Mouse (Mus musculus): Measurements from ENCODE around the gene Vegfc.

DNA sequence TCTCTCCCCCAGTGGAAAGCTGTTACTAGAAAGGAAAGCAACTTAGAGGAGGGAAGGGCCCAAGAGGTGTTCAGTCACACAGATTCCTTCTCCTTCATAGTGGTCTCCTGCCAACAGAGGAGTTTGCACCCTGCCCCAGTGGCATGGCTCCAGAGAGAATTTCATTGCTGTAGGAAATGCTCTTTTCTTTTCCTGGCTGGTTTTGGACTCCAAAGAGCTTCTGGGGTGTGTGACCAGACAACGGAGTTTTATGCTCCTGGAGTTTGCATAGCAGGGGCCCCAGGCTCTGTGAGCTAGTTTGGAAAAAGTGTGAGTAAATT, 675 bp downstream of the Vegfc start:
- TF ChIP-seq POLR2A (IDR thresholded peaks at IDR 0.05; ENCODE audit: low read depth, low read length), result no peak
- TF ChIP-seq CTCF (IDR thresholded peaks at IDR 0.05; ENCODE audit: extremely low read depth, insufficient read depth, insufficient read length, insufficient replicate concordance), result no peak
